Mouse (Mus musculus) adrenal gland, adult 18-20 months (tissue): ENCODE measurements around the gene Gm1330. TPM values are rescaled to one million over a fixed set of nuclear protein-coding genes. Genes with fewer than 3 reads are reported as not detected.
"Not testable (repeated sequence)": the region's sequence is repeated elsewhere in the genome, so short reads cannot be mapped to it uniquely, and the experiment has no call there.

Experiments
- DNase-seq, 2 experiments: peaks; one replicate each; pipeline ENCODE4 v3.0.0; 2021 to 2022; ENCODE audit warnings: low spot score in 2 of 2
- long read RNA-seq, 2 experiments: library from polyadenylated mRNA; stranded (forward); transcript quantifications; one replicate each; pipeline ENCODE4 v2.0.0; 2021
- total RNA-seq, 2 experiments: library from RNA; stranded (reverse); gene quantifications; 1 replicate in 1 of 2; 2 replicates in 1 of 2; pipeline ENCODE4 v1.2.3; 2021

The Gm1330 gene
- total RNA-seq: not detected
- long read RNA-seq, experiment 1: 0 reads
- long read RNA-seq, experiment 2: 0 reads

- no peak for DNase-seq
These were observed at the start of gene Gm1330 for GRCm38 (mm10) chr2:149003151-149003550. TSS of gene Gm1330 (minus strand) at chr2:149003251.

- not testable (repeated sequence) for DNase-seq
These were observed 14.1 kb upstream of the Gm1330 start, which contains the start of gene Gm10750 for GRCm38 (mm10) chr2:149017137-149017536. TSS of gene Gm10750 (minus strand) at chr2:149017237.

DNA sequence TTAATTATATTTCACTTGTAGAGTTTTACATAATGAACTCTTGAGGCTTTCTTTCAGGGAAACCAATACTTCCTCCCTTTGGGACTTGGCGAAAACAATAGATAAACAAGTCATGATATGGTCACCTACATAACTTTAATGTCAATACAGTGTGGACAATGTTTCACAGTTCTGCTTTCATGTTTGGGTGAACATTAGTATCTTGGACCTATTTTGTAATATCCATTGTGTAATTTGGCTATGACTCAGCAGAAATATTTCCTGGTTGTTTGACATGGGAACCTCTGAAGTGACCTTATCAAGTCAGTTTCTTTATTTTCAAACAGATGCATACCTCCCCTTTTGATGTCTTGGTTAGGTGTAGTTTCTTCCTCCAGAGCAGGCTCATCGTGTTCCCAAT is 1.8 kb upstream of the Gm1330 start:
- no peak for DNase-seq

DNA sequence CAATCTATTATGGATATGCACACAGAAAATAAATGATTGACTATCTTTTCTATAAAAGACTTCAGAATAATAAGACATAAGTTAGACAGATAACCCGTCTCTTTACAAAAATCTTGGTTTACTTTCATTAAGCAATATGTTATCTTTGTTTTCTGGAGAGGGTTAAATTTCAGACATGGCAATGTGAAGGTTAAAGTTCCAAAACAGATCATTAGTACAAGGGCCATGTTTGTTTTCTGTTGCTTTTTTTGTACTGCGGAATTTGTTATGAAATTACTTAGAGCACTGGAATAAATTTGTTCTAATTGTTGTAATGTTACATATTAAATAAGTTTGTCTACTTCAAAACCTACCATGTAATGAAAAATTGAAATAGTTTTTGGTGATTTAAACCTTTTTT is 7.9 kb downstream of the Gm1330 start:
- DNase-seq: no peak

Other genes with a start within 250 kb of the Gm1330 start
- not detected for gene Cst11, start 231.8 kb downstream of the Gm1330 start, total RNA-seq
- not detected for gene 8030411F24Rik, start 221.2 kb downstream of the Gm1330 start, total RNA-seq
- gene Cst12, start 213.9 kb downstream of the Gm1330 start, total RNA-seq: not detected
- gene Cst8, start 204.5 kb downstream of the Gm1330 start, total RNA-seq: 10 to 100 TPM in 1 of 2 experiments, 1 to 10 TPM in 1; 1.6 to 84.7 TPM
- not detected for gene Cst13, start 183.2 kb downstream of the Gm1330 start, total RNA-seq
- gene Cst9, start 168.1 kb downstream of the Gm1330 start, total RNA-seq: not detected
- 1 to 10 TPM in 1 of 2 experiments, under 1 TPM in 1; 0.76 to 1.8 TPM for gene 9230104L09Rik, start 138.2 kb downstream of the Gm1330 start, total RNA-seq
- 100 to 1,000 TPM; 915 to 993 TPM for gene Cst3, start 127.6 kb downstream of the Gm1330 start, total RNA-seq
- gene Gm10750, start 14.0 kb upstream of the Gm1330 start, total RNA-seq: not detected